Mouse (Mus musculus): ENCODE results near the gene Decr2. TPM values are rescaled to one million over a fixed set of nuclear protein-coding genes. Genes with fewer than 3 reads are reported as not detected.
A peak's percentile ranks its signal among the peaks of the same experiment; 100 is the strongest.
"Not testable (repeated sequence)": the region's sequence is repeated elsewhere in the genome, so short reads cannot be mapped to it uniquely, and the experiment has no call there.

Decr2 gene
- polyA plus RNA-seq, 1 experiment from 2014 or later: 34.3 TPM

- 78% methylated on average over 7 of the region's 7 CpGs for WGBS (ENCODE audit: insufficient replicate concordance)
- no peak for ATAC-seq (replicated peaks; ENCODE audit: insufficient number of reproducible peaks, low FRiP score, low TSS enrichment)
- peaks cover 86% of the 10 kb centered on the region for H3K27me3 ChIP-seq (ENCODE audit: control insufficient read depth, insufficient read depth, low read length)
- H3K4me2 ChIP-seq: no peak overlapping the region
- peaks cover 8% of the 10 kb centered on the region for H3K4me1 ChIP-seq (ENCODE audit: control insufficient read depth, insufficient read depth, low read length)
- no peaks in the 10 kb centered on the region for H3K9me3 ChIP-seq (replicated peaks; ENCODE audit: control insufficient read depth, low read length)
- no peak overlapping the region for H3K9ac ChIP-seq (ENCODE audit: low read depth, low read length)
- H3K27ac ChIP-seq (ENCODE audit: low read depth, low read length): no peak overlapping the region
- no peaks in the 10 kb centered on the region for H3K36me3 ChIP-seq (ENCODE audit: control insufficient read depth, insufficient read depth, low read length)
- no peak overlapping the region for H3K4me3 ChIP-seq (ENCODE audit: low read depth, low read length)
These were observed 25.2 kb upstream of the Decr2 start for GRCm38 (mm10) chr17:26115205-26115898.

- 59% methylated on average over 7 of the region's 7 CpGs for WGBS (ENCODE audit: insufficient replicate concordance)
- not testable (repeated sequence) for H3K4me3 ChIP-seq (ENCODE audit: low read depth, low read length); H3K4me2 ChIP-seq; H3K9me3 ChIP-seq (replicated peaks; ENCODE audit: control insufficient read depth, low read length); ATAC-seq (replicated peaks; ENCODE audit: insufficient number of reproducible peaks, low FRiP score, low TSS enrichment); H3K27ac ChIP-seq (ENCODE audit: low read depth, low read length); H3K9ac ChIP-seq (ENCODE audit: low read depth, low read length); H3K36me3 ChIP-seq (ENCODE audit: control insufficient read depth, insufficient read depth, low read length); H3K4me1 ChIP-seq (ENCODE audit: control insufficient read depth, insufficient read depth, low read length)
- H3K27me3 ChIP-seq (ENCODE audit: control insufficient read depth, insufficient read depth, low read length): peaks cover 85% of the 10 kb centered on the region
These were observed 24.3 kb upstream of the Decr2 start for GRCm38 (mm10) chr17:26114461-26114860.

GRCm38 (mm10) chr17:26114061-26114460 is 23.9 kb upstream of the Decr2 start:
- 15% methylated on average over 8 of the region's 8 CpGs for WGBS (ENCODE audit: insufficient replicate concordance)
- H3K9ac ChIP-seq (ENCODE audit: low read depth, low read length): peak overlapping the region; percentile 73; the same call in 1 of the 2 replicates
- ATAC-seq (replicated peaks; ENCODE audit: insufficient number of reproducible peaks, low FRiP score, low TSS enrichment): no peak

GRCm38 (mm10) chr17:26113181-26113948 is 23.2 kb upstream of the Decr2 start, which contains the start of gene Tmem8:
Tmem8 (plus strand) TSS chr17:26113299.
- H3K4me1 ChIP-seq (ENCODE audit: control insufficient read depth, insufficient read depth, low read length): peaks cover 8% of the 10 kb centered on the region
- no peaks in the 10 kb centered on the region for H3K9me3 ChIP-seq (replicated peaks; ENCODE audit: control insufficient read depth, low read length)
- H3K9ac ChIP-seq (ENCODE audit: low read depth, low read length): peak within 1 kb of the TSS; percentile 73
- H3K4me3 ChIP-seq (ENCODE audit: low read depth, low read length): peak within 1 kb of the TSS; percentile 65
- under 1% methylated on average over 57 of the region's 75 CpGs for WGBS (ENCODE audit: insufficient replicate concordance)
- peak within 1 kb of the TSS; percentile 88 for H3K4me2 ChIP-seq
- peak; percentile 66 for ATAC-seq (replicated peaks; ENCODE audit: insufficient number of reproducible peaks, low FRiP score, low TSS enrichment)
- H3K36me3 ChIP-seq (ENCODE audit: control insufficient read depth, insufficient read depth, low read length): no peaks in the 10 kb centered on the region
- peaks cover 82% of the 10 kb centered on the region for H3K27me3 ChIP-seq (ENCODE audit: control insufficient read depth, insufficient read depth, low read length)
- H3K27ac ChIP-seq (ENCODE audit: low read depth, low read length): no peak within 1 kb of the TSS

More at GRCm38 (mm10) chr17:26114061-26114460, 23.9 kb upstream of the Decr2 start:
- no peaks in the 10 kb centered on the region for H3K9me3 ChIP-seq (replicated peaks; ENCODE audit: control insufficient read depth, low read length)
- peak overlapping the region; percentile 65 for H3K4me3 ChIP-seq (ENCODE audit: low read depth, low read length)
- no peaks in the 10 kb centered on the region for H3K36me3 ChIP-seq (ENCODE audit: control insufficient read depth, insufficient read depth, low read length)
- peaks cover 8% of the 10 kb centered on the region for H3K4me1 ChIP-seq (ENCODE audit: control insufficient read depth, insufficient read depth, low read length)
- no peak overlapping the region for H3K27ac ChIP-seq (ENCODE audit: low read depth, low read length)
- H3K27me3 ChIP-seq (ENCODE audit: control insufficient read depth, insufficient read depth, low read length): peaks cover 82% of the 10 kb centered on the region
- H3K4me2 ChIP-seq: peak overlapping the region; percentile 88

GRCm38 (mm10) chr17:26112751-26113150 is 22.6 kb upstream of the Decr2 start:
- 17% methylated on average over 14 of the region's 14 CpGs for WGBS (ENCODE audit: insufficient replicate concordance)
- Histone ChIP-seq H3K27ac (ENCODE audit: low read depth, low read length) (no peak overlapping the region), H3K4me2 (peak overlapping the region; percentile 88), H3K9me3 (replicated peaks; ENCODE audit: control insufficient read depth, low read length) (no peaks in the 10 kb centered on the region), H3K4me3 (ENCODE audit: low read depth, low read length) (peak overlapping the region; percentile 65), H3K36me3 (ENCODE audit: control insufficient read depth, insufficient read depth, low read length) (no peaks in the 10 kb centered on the region), H3K9ac (ENCODE audit: low read depth, low read length) (no peak overlapping the region), H3K27me3 (ENCODE audit: control insufficient read depth, insufficient read depth, low read length) (peaks cover 76% of the 10 kb centered on the region), H3K4me1 (ENCODE audit: control insufficient read depth, insufficient read depth, low read length) (peaks cover 8% of the 10 kb centered on the region)
- no peak for ATAC-seq (replicated peaks; ENCODE audit: insufficient number of reproducible peaks, low FRiP score, low TSS enrichment)

- Histone ChIP-seq H3K4me3 (ENCODE audit: low read depth, low read length) (no peak overlapping the region), H3K27me3 (ENCODE audit: control insufficient read depth, insufficient read depth, low read length) (peaks cover 66% of the 10 kb centered on the region), H3K9me3 (replicated peaks; ENCODE audit: control insufficient read depth, low read length) (no peaks in the 10 kb centered on the region), H3K4me2 (no peak overlapping the region), H3K4me1 (ENCODE audit: control insufficient read depth, insufficient read depth, low read length) (peaks cover 8% of the 10 kb centered on the region), H3K9ac (ENCODE audit: low read depth, low read length) (no peak overlapping the region), H3K27ac (ENCODE audit: low read depth, low read length) (no peak overlapping the region), H3K36me3 (ENCODE audit: control insufficient read depth, insufficient read depth, low read length) (no peaks in the 10 kb centered on the region)
- WGBS (ENCODE audit: insufficient replicate concordance): 18% methylated on average over 4 of the region's 4 CpGs
- no peak for ATAC-seq (replicated peaks; ENCODE audit: insufficient number of reproducible peaks, low FRiP score, low TSS enrichment)
These were observed 21.6 kb upstream of the Decr2 start for GRCm38 (mm10) chr17:26111722-26112121.

GRCm38 (mm10) chr17:26111024-26111423 is 20.9 kb upstream of the Decr2 start:
- Histone ChIP-seq H3K9me3 (replicated peaks; ENCODE audit: control insufficient read depth, low read length) (no peaks in the 10 kb centered on the region), H3K27ac (ENCODE audit: low read depth, low read length) (no peak overlapping the region), H3K9ac (ENCODE audit: low read depth, low read length) (no peak overlapping the region), H3K4me2 (no peak overlapping the region), H3K4me1 (ENCODE audit: control insufficient read depth, insufficient read depth, low read length) (peaks cover 8% of the 10 kb centered on the region), H3K4me3 (ENCODE audit: low read depth, low read length) (no peak overlapping the region), H3K36me3 (ENCODE audit: control insufficient read depth, insufficient read depth, low read length) (no peaks in the 10 kb centered on the region), H3K27me3 (ENCODE audit: control insufficient read depth, insufficient read depth, low read length) (peaks cover 59% of the 10 kb centered on the region)
- no peak for ATAC-seq (replicated peaks; ENCODE audit: insufficient number of reproducible peaks, low FRiP score, low TSS enrichment)
- WGBS (ENCODE audit: insufficient replicate concordance): 3% methylated on average over 4 of the region's 4 CpGs

GRCm38 (mm10) chr17:26110156-26110555 is 20.0 kb upstream of the Decr2 start:
- H3K27me3 ChIP-seq (ENCODE audit: control insufficient read depth, insufficient read depth, low read length): peaks cover 50% of the 10 kb centered on the region
- ATAC-seq (replicated peaks; ENCODE audit: insufficient number of reproducible peaks, low FRiP score, low TSS enrichment): no peak
- peaks cover 8% of the 10 kb centered on the region for H3K4me1 ChIP-seq (ENCODE audit: control insufficient read depth, insufficient read depth, low read length)
- no peaks in the 10 kb centered on the region for H3K9me3 ChIP-seq (replicated peaks; ENCODE audit: control insufficient read depth, low read length)
- H3K27ac ChIP-seq (ENCODE audit: low read depth, low read length): no peak overlapping the region
- H3K4me2 ChIP-seq: no peak overlapping the region
- H3K4me3 ChIP-seq (ENCODE audit: low read depth, low read length): no peak overlapping the region
- no peak overlapping the region for H3K9ac ChIP-seq (ENCODE audit: low read depth, low read length)
- 29% methylated on average over 4 of the region's 4 CpGs for WGBS (ENCODE audit: insufficient replicate concordance)
- no peaks in the 10 kb centered on the region for H3K36me3 ChIP-seq (ENCODE audit: control insufficient read depth, insufficient read depth, low read length)

All from heart, embryonic 11.5 days (tissue).